Mouse (Mus musculus) C2C12 (cell line): ENCODE results near the gene Sptbn1. TPM values are rescaled to one million over a fixed set of nuclear protein-coding genes. Genes with fewer than 3 reads are reported as not detected.

ENCODE experiments used
- H3K27me3 ChIP-seq: one replicate; pipeline ENCODE4 v1.6.1; 2011; ENCODE audit not compliant: control insufficient read depth, insufficient read depth, insufficient read length
- H3K36me3 ChIP-seq: one replicate; pipeline ENCODE4 v1.6.1; 2011; ENCODE audit not compliant: control insufficient read depth, insufficient read depth
- H3K4me3 ChIP-seq: one replicate; pipeline ENCODE4 v1.5.1; 2011; ENCODE audit warnings: mild to moderate bottlenecking, control low read depth; ENCODE audit not compliant: poor library complexity, insufficient read depth, severe bottlenecking
- H3K79me2 ChIP-seq: one replicate; pipeline ENCODE4 v1.6.1; 2011; ENCODE audit not compliant: control insufficient read depth, insufficient read depth
- H3K79me3 ChIP-seq: one replicate; pipeline ENCODE4 v1.6.1; 2011; ENCODE audit warnings: low read depth, control low read depth
- H3ac ChIP-seq: one replicate; pipeline ENCODE3; 2011; ENCODE audit warnings: low read depth; ENCODE audit not compliant: control insufficient read depth, insufficient read length
- CEBPB ChIP-seq: IDR thresholded peaks from one replicate; pipeline ENCODE4 v1.6.1; 2011; ENCODE audit warnings: low read depth, mild to moderate bottlenecking, control low read depth, moderate library complexity
- CTCF ChIP-seq: IDR thresholded peaks from one replicate; pipeline ENCODE4 v1.5.1; 2011; ENCODE audit not compliant: control insufficient read depth, insufficient read depth, insufficient read length
- FOSL1 ChIP-seq: IDR thresholded peaks from one replicate; pipeline ENCODE4 v1.8.0; 2011; ENCODE audit warnings: mild to moderate bottlenecking, low read length; ENCODE audit not compliant: poor library complexity, insufficient read depth, severe bottlenecking
- MAX ChIP-seq: IDR thresholded peaks from one replicate; pipeline ENCODE4 v1.6.1; 2011; ENCODE audit warnings: mild to moderate bottlenecking, control low read depth
- MYOD1 ChIP-seq: IDR thresholded peaks from one replicate; pipeline ENCODE4 v1.6.1; 2011; ENCODE audit warnings: low read depth; ENCODE audit not compliant: control insufficient read depth, insufficient read length
- MYOG ChIP-seq: IDR thresholded peaks from one replicate; pipeline ENCODE4 v1.6.1; 2011; ENCODE audit not compliant: control insufficient read depth, insufficient read length; ENCODE audit errors: extremely low read depth
- USF1 ChIP-seq: IDR thresholded peaks from one replicate; pipeline ENCODE4 v1.6.1; 2011; ENCODE audit warnings: low read depth, mild to moderate bottlenecking, control low read depth, moderate library complexity
- polyA plus RNA-seq: library from polyadenylated mRNA; unstranded; fragments of >200 nt; fragmentation: generic; extraction: Trizol; gene quantifications from one replicate; pipeline ENCODE4 v1.2.1, GENCODE M21; 2012; ENCODE audit warnings: missing spikeins

Sptbn1 gene
- polyA plus RNA-seq, 1 experiment: 50.2 TPM

- Histone ChIP-seq H3K79me3 (peaks cover 16% of the 10 kb centered on the region), H3K36me3 (peaks cover 22% of the 10 kb centered on the region), H3K79me2 (peaks cover 66% of the 10 kb centered on the region), H3K27me3 (no peaks in the 10 kb centered on the region), H3ac (no peak overlapping the region), H3K4me3 (no peak overlapping the region)
- TF ChIP-seq MAX (no peak), FOSL1 (no peak), USF1 (no peak), CTCF (no peak), MYOG (no peak), CEBPB (no peak), MYOD1 (no peak)
Observed at GRCm38 (mm10) chr11:30177145-30177840, 90.7 kb downstream of the Sptbn1 start.

- Histone ChIP-seq H3K4me3 (no peak overlapping the region), H3ac (no peak overlapping the region), H3K79me2 (peaks cover 69% of the 10 kb centered on the region), H3K79me3 (peaks cover 19% of the 10 kb centered on the region), H3K36me3 (peaks cover 14% of the 10 kb centered on the region), H3K27me3 (no peaks in the 10 kb centered on the region)
- TF ChIP-seq FOSL1: no peak
Observed at GRCm38 (mm10) chr11:30176111-30176510, 91.9 kb downstream of the Sptbn1 start.

- no peak for TF ChIP-seq CTCF
- H3K4me3 ChIP-seq: no peak overlapping the region
- H3K36me3 ChIP-seq: peaks cover 16% of the 10 kb centered on the region
- H3K27me3 ChIP-seq: no peaks in the 10 kb centered on the region
- peaks cover 20% of the 10 kb centered on the region for H3K79me3 ChIP-seq
- H3K79me2 ChIP-seq: peaks cover 73% of the 10 kb centered on the region
- no peak overlapping the region for H3ac ChIP-seq
Observed at GRCm38 (mm10) chr11:30175623-30176022, 92.4 kb downstream of the Sptbn1 start.

GRCm38 (mm10) chr11:30171586-30172178, 96.3 kb downstream of the Sptbn1 start:
- Histone ChIP-seq H3K4me3 (no peak overlapping the region), H3K79me2 (peaks cover 66% of the 10 kb centered on the region), H3K79me3 (peaks cover 26% of the 10 kb centered on the region), H3K36me3 (peaks cover 13% of the 10 kb centered on the region), H3K27me3 (no peaks in the 10 kb centered on the region), H3ac (no peak overlapping the region)
- TF ChIP-seq USF1 (no peak), MYOG (no peak)

DNA sequence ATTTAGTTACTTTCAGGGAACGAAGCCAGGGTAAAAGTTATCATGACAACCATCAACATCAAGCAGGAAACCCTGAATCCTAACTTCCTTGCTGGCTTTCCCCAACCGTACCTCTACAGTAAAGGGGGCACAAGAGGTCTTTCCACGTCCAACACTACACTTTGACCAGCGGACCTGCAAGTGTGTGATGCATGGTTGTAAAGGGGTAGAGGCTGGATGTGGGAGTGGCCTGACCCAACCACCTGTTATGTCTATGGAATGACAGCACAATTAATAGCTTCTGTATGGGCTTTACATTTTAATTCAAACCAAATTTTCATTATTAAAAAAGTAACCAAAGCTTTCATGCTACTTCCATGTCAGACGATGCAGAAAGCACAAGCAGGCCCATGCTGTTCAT, 96.8 kb downstream of the Sptbn1 start:
- H3K36me3 ChIP-seq: peaks cover 8% of the 10 kb centered on the region
- H3ac ChIP-seq: no peak overlapping the region
- H3K4me3 ChIP-seq: no peak overlapping the region
- peaks cover 23% of the 10 kb centered on the region for H3K79me3 ChIP-seq
- no peaks in the 10 kb centered on the region for H3K27me3 ChIP-seq
- peaks cover 64% of the 10 kb centered on the region for H3K79me2 ChIP-seq
- no peak for TF ChIP-seq FOSL1
- TF ChIP-seq MYOG: no peak
- no peak for TF ChIP-seq MYOD1
- no peak for TF ChIP-seq CEBPB
- no peak for TF ChIP-seq MAX
- TF ChIP-seq USF1: no peak
- TF ChIP-seq CTCF: no peak

DNA sequence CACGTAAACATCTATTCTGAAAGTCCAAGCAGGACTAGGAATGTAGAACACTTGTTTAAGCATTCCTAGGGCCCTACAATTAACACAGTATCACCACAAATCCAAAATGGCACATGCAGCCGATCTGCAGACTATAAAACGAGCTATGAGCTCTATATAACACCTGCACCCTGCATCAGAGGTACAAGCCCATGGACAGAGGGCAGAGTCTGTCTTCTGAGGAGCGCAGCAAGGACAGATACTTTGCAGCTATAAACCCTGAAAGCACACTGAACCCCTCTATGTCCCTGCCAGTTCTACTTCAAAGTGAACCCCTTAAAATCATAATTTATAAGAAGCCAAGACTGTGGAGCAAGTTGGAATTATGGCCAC, 101.4 kb downstream of the Sptbn1 start:
- no peak overlapping the region for H3K4me3 ChIP-seq
- peaks cover 18% of the 10 kb centered on the region for H3K36me3 ChIP-seq
- H3K27me3 ChIP-seq: no peaks in the 10 kb centered on the region
- H3K79me3 ChIP-seq: peaks cover 40% of the 10 kb centered on the region
- peaks cover 87% of the 10 kb centered on the region for H3K79me2 ChIP-seq
- no peak overlapping the region for H3ac ChIP-seq
- TF ChIP-seq MAX: no peak
- no peak for TF ChIP-seq FOSL1
- no peak for TF ChIP-seq MYOG
- no peak for TF ChIP-seq USF1
- no peak for TF ChIP-seq MYOD1
- no peak for TF ChIP-seq CEBPB
- no peak for TF ChIP-seq CTCF
